Mouse (Mus musculus) heart, embryonic 11.5 days (tissue): ENCODE measurements around the gene Vps11. TPM values are rescaled to one million over a fixed set of nuclear protein-coding genes. Genes with fewer than 3 reads are reported as not detected.
A peak's percentile ranks its signal among the peaks of the same experiment; 100 is the strongest.
"Not testable (repeated sequence)": the region's sequence is repeated elsewhere in the genome, so short reads cannot be mapped to it uniquely, and the experiment has no call there.

ENCODE experiments used
- ATAC-seq: fragments of 200-750 bp; cut with Nextera tagmentation; replicated peaks from 2 replicates; pipeline ENCODE4 v1.8.0; 2017; ENCODE audit warnings: moderate library complexity; ENCODE audit not compliant: insufficient number of reproducible peaks, low FRiP score, low TSS enrichment
- H3K27ac ChIP-seq: fragments of 300-500 bp; sonication (generic); 2 replicates; pipeline ENCODE4 v1.5.1; 2014; ENCODE audit warnings: mild to moderate bottlenecking, low read depth, low read length
- H3K27me3 ChIP-seq: fragments of 300-500 bp; sonication (generic); 2 replicates; pipeline ENCODE4 v1.6.1; 2014; ENCODE audit warnings: mild to moderate bottlenecking, low read length, mixed read lengths; ENCODE audit not compliant: control insufficient read depth, insufficient read depth
- H3K36me3 ChIP-seq: fragments of 300-500 bp; sonication (generic); 2 replicates; pipeline ENCODE4 v1.6.1; 2014; ENCODE audit warnings: mild to moderate bottlenecking, low read length, moderate library complexity, mixed read lengths; ENCODE audit not compliant: control insufficient read depth, insufficient read depth
- H3K4me1 ChIP-seq: fragments of 300-500 bp; sonication (generic); 2 replicates; pipeline ENCODE4 v1.6.1; 2014; ENCODE audit warnings: low read length; ENCODE audit not compliant: control insufficient read depth, insufficient read depth
- H3K4me2 ChIP-seq: fragments of 300-500 bp; sonication (generic); 2 replicates; pipeline ENCODE4 v1.6.1; 2014; ENCODE audit warnings: mild to moderate bottlenecking, moderate library complexity
- H3K4me3 ChIP-seq: fragments of 300-500 bp; sonication (generic); 2 replicates; pipeline ENCODE4 v1.5.1; 2014; ENCODE audit warnings: low read depth, low read length
- H3K9ac ChIP-seq: fragments of 300-500 bp; sonication (generic); 2 replicates; pipeline ENCODE4 v1.6.1; 2014; ENCODE audit warnings: mild to moderate bottlenecking, low read depth, low read length, moderate library complexity
- H3K9me3 ChIP-seq: fragments of 300-500 bp; sonication (generic); replicated peaks from 2 replicates; pipeline ENCODE4 v1.6.1; 2016; ENCODE audit warnings: low read length; ENCODE audit not compliant: control insufficient read depth
- WGBS: fragments of 180-500 bp; shearing (Covaris S2); extraction: QIAGEN DNeasy Blood & Tissue Kit; methylation state at CpG from one replicate; pipeline ENCODE4 v1.1.7; 2014; ENCODE audit not compliant: insufficient replicate concordance; 5-methylcytosine and 5-hydroxymethylcytosine counted together
- polyA plus RNA-seq: library from polyadenylated mRNA; unstranded; fragments of >200 nt; fragmentation: Nextera tagmentation; extraction: Ambion mirVana; gene quantifications from 2 replicates; pipeline ENCODE4 v1.2.1, GENCODE M21; 2014

Gene Vps11
- 15.1 and 19.8 TPM in 2 replicates for polyA plus RNA-seq

DNA sequence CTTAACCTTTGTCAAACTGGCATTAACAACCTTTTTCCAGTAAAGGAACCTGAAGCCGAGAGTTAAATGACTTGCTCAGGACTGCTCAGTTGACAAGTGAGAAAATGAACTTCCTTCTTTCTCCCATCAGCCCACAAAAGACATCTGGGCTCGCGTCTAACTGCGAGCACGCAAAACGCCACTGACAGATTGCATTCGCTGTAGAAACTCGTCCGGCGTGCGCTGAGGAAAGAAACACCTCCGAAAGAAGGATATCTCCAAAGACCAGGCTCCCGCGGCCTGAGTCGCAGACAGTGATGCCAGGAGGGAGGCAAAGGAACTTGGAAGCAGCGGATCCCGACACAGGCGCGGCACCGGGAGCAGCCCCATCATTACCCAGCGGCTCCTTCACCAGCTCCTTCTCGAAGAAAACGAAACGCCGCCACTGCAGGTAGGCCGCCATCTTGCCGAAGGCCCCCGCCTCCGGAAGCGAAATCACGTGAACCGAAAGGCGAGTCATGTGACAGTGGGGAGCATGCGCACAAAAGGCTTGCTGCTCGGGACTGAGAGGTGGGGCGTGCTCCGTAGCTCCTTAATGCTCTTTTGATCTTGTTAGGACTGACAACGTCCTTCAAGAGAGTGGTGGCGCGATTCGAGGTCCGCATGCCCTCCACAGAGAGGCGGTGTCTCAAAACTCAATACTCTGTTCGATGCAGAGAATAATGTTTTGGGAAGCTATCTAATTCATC lies at the start of gene Vps11:
Vps11 (minus strand) TSS at position 481 of the 728 bp plus-strand sequence.
- peak within 1 kb of the TSS; percentile 95 for H3K4me3 ChIP-seq
- no peaks in the 10 kb centered on the region for H3K9me3 ChIP-seq
- no peaks in the 10 kb centered on the region for H3K27me3 ChIP-seq
- WGBS: under 1% methylated on average over 44 of the region's 44 CpGs
- 0 out of 2 replicates have a peak, but pooled peaks cover 4% of the 10 kb centered on the region for H3K4me1 ChIP-seq
- peak within 1 kb of the TSS; percentile 92 for H3K4me2 ChIP-seq
- H3K27ac ChIP-seq: peak within 1 kb of the TSS; percentile 66
- ATAC-seq: peak; percentile 91
- H3K36me3 ChIP-seq: peaks cover 14% of the 10 kb centered on the region
- peak within 1 kb of the TSS; percentile 92 for H3K9ac ChIP-seq

DNA sequence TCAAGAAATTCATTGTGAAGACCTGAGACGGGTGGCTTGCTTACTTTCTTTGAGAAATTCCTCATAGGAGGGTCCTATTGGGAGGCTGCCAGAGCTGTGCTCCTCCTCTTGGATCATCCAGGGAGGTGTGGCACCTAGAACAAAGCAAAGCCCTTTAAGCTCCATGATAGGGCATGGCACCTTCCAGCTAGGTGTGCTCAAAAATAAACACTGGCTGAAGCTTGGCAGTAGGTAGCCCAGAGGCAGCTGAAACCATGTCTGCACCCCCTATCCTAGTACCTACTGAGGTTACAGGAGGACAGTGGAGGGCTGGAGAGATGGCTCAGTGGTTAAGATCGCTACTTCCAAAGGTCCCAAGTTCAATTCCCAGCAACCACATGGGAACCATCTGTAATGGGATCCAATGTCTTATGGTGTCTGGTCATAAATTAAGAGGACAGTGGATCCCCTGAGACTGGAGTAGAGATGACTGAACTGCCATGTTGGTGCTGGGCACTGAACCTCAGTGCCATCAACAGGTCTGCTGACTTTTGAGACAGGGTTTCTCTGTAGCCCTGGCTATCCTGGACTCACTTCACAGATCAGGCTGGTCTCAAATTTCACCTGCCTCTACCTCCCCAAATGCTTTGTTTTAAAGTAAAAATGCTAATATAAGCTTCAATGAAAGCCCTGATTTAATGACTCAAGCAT lies 49.3 kb upstream of the Vps11 start:
- peaks cover 4% of the 10 kb centered on the region for H3K4me1 ChIP-seq
- H3K9me3 ChIP-seq: no peaks in the 10 kb centered on the region
- H3K4me3 ChIP-seq: no peak overlapping the region
- H3K27ac ChIP-seq: no peak overlapping the region
- no peak overlapping the region for H3K4me2 ChIP-seq
- WGBS: 85% methylated on average over 2 of the region's 2 CpGs
- ATAC-seq: no peak
- peaks cover 26% of the 10 kb centered on the region for H3K36me3 ChIP-seq
- no peaks in the 10 kb centered on the region for H3K27me3 ChIP-seq
- H3K9ac ChIP-seq: no peak overlapping the region

DNA sequence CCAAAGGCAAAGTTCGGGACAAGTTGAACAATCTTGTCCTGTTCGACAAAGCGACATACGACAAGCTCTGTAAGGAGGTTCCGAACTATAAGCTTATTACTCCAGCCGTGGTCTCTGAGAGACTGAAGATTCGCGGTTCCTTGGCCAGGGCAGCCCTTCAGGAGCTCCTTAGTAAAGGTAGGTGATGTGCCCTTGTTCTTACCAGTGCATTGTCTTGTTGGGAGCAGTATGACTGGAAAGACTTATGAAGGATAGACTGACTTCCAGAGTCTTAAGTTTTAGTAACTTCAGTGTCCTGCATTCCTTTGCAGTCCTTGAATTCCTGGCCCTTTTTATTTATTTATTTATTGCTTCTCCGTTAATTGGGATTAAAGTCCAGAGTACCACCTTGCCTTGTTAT lies 47.2 kb upstream of the Vps11 start:
- WGBS: 75% methylated on average over 9 of the region's 9 CpGs
- not testable (repeated sequence) for H3K9me3 ChIP-seq, H3K27me3 ChIP-seq, H3K4me1 ChIP-seq, ATAC-seq, H3K27ac ChIP-seq
- H3K36me3 ChIP-seq: peaks cover 36% of the 10 kb centered on the region
- peak overlapping the region; percentile 95; the same call in 1 of the 2 replicates for H3K9ac ChIP-seq
- peak overlapping the region; percentile 80 for H3K4me2 ChIP-seq
- H3K4me3 ChIP-seq: peak overlapping the region; percentile 90

GRCm38 (mm10) chr9:44407752-44408097 lies 46.3 kb upstream of the Vps11 start:
- no peaks in the 10 kb centered on the region for H3K27me3 ChIP-seq
- WGBS: under 1% methylated on average over 24 of the region's 24 CpGs
- peak overlapping the region; percentile 90 for H3K4me3 ChIP-seq
- no peak for ATAC-seq
- peak overlapping the region; percentile 90 for H3K27ac ChIP-seq
- H3K4me1 ChIP-seq: peaks cover 4% of the 10 kb centered on the region
- H3K9me3 ChIP-seq: no peaks in the 10 kb centered on the region
- H3K9ac ChIP-seq: peak overlapping the region; percentile 95
- H3K4me2 ChIP-seq: peak overlapping the region; percentile 80
- peaks cover 40% of the 10 kb centered on the region for H3K36me3 ChIP-seq

DNA sequence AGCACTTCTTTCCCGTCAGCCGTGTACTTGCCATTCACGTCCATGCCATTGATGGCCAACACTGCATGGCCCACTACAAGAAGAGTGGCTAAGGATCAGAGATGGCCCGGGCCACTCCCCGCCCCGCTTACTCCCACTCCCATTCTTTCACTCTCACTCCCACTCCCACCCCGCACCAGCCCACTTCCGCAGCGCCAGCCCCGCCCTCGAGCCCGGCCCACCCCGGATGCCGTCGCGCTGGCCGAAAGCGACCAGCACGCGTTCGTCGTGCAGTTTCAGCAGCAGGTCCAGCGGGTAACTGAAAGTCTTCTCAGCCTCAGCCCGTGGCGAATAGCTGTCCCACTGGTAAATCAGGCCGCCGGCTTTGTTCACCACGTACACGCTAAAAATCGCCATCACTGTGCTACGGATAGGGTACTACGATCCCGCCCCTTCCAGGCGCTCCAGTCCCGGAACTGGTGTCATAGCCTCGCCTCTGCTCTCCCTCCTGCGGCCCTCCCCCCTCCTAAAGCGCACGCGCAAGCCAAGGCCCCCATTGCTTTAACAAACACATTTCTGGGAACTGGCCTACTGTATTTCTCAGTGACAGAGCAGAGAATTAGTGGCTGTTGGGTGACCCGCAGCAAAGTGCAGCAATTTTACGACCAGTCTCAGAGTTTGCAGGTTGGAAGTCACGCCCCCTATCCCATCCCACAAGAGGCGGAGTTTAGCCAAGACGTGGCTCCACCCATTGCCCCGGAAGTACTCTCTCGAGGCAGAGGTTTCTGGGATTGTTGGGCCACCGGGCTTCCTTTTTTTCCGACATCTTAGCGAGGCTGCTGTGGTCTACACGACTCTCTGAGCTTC lies 45.7 kb upstream of the Vps11 start, which contains the start of the genes Rps25 and Trappc4:
Rps25 (plus strand) TSS at position 234 of the 846 bp plus-strand sequence.
Trappc4 (minus strand) TSS at position 695 of the 846 bp plus-strand sequence.
- H3K9me3 ChIP-seq: no peaks in the 10 kb centered on the region
- under 1% methylated on average over 51 of the region's 51 CpGs for WGBS
- peak; percentile 93 for ATAC-seq
- peak within 1 kb of the TSS; percentile 90 for H3K4me3 ChIP-seq
- peaks cover 4% of the 10 kb centered on the region for H3K4me1 ChIP-seq
- peak within 1 kb of the TSS; percentile 90 for H3K27ac ChIP-seq
- H3K27me3 ChIP-seq: no peaks in the 10 kb centered on the region
- peak within 1 kb of the TSS; percentile 80 for H3K4me2 ChIP-seq
- H3K36me3 ChIP-seq: peaks cover 41% of the 10 kb centered on the region
- H3K9ac ChIP-seq: peak within 1 kb of the TSS; percentile 95

DNA sequence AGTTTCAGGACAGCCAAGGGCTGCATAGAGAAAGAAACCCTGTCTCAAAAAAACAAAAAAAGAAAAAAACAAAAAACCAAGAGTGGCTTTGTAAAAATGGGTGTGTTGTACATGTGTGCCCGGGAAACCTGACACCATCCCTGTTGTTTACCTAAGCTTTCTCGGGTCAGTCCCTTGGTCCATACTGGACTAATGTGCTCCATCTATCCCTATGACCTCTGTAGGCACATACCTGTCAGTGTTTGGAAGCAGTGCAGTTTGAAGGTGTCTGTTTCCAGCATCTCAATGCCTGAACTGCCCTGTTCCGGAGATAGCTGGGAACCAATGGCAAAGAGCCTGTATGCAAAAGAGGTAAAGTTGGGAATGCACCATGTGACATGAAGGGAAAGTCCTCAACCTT lies 43.5 kb upstream of the Vps11 start:
- Histone ChIP-seq H3K27me3 (no peaks in the 10 kb centered on the region), H3K27ac (no peak overlapping the region), H3K9ac (no peak overlapping the region), H3K4me2 (no peak overlapping the region), H3K9me3 (no peaks in the 10 kb centered on the region), H3K4me1 (peaks cover 4% of the 10 kb centered on the region), H3K36me3 (peaks cover 45% of the 10 kb centered on the region), H3K4me3 (no peak overlapping the region)
- WGBS: 76% methylated on average over 3 of the region's 3 CpGs
- no peak for ATAC-seq

GRCm38 (mm10) chr9:44401081-44401480 lies 39.6 kb upstream of the Vps11 start:
- H3K9me3 ChIP-seq: no peaks in the 10 kb centered on the region
- peaks cover 39% of the 10 kb centered on the region for H3K36me3 ChIP-seq
- no peaks in the 10 kb centered on the region for H3K27me3 ChIP-seq
- no peak overlapping the region for H3K4me3 ChIP-seq
- peaks cover 9% of the 10 kb centered on the region for H3K4me1 ChIP-seq
- H3K27ac ChIP-seq: no peak overlapping the region
- no peak overlapping the region for H3K4me2 ChIP-seq
- ATAC-seq: no peak
- no peak overlapping the region for H3K9ac ChIP-seq
- 68% methylated on average over 4 of the region's 4 CpGs for WGBS

- Histone ChIP-seq H3K27me3 (no peaks in the 10 kb centered on the region), H3K27ac (no peak overlapping the region), H3K4me1 (peaks cover 9% of the 10 kb centered on the region), H3K4me2 (no peak overlapping the region), H3K36me3 (peaks cover 35% of the 10 kb centered on the region), H3K9me3 (no peaks in the 10 kb centered on the region), H3K4me3 (no peak overlapping the region), H3K9ac (no peak overlapping the region)
- ATAC-seq: no peak
- 85% methylated on average over 6 of the region's 6 CpGs for WGBS
Observed at GRCm38 (mm10) chr9:44399795-44400114, 38.3 kb upstream of the Vps11 start.
